Mouse (Mus musculus) retina, postnatal 1 day (tissue): Measurements from ENCODE around the gene Tom1l1.
"Not testable (repeated sequence)": the region's sequence is repeated elsewhere in the genome, so short reads cannot be mapped to it uniquely, and the experiment has no call there.

ENCODE experiments used
- DNase-seq: peaks from one replicate; pipeline ENCODE4 v3.0.0-alpha.2; 2012

The Tom1l1 gene

GRCm38 (mm10) chr11:90687460-90688416 lies at the start of gene Tom1l1:
TSS of gene Tom1l1 (minus strand) at chr11:90688366.
- peak; percentile 85 for DNase-seq

- DNase-seq = no peak
Measured at GRCm38 (mm10) chr11:90733575-90733974, 45.4 kb upstream of the Tom1l1 start.

DNA sequence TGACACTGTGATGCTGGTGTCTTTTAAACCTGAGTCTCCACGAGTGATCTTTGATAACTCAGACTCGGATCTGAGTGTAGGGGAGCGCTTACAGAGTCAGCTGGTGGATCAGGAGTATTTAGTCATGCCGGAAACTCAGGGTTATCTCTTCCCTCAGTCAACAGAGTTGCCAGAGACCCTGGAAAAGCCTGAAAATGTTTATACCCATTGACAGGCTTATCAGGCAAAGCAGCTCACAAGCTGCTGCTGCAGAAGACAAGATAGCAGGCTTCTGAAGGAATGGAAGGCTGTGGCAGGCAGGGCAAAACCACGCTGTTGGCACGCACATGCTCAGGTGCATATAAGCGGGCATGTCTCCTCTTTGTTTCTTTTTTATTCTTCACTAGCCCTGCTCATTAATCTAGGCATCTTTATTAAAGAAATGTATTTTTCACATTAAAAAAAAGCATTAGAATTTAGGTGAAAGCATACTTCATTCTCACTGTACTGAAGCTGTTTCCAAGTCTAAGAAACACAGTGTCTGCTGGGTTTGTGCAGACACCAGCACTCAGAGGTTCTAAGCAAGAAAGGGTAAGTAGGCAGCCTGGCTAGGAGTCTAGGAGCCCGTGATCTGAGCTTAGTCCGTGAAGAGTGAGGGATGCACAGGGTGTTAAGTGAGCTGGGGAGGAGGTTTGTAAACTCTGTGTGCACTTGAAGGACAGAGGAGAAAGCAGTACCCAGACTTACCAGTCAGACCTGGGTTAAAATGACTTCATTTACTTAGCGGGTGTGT lies 39.4 kb upstream of the Tom1l1 start:
- DNase-seq = no peak

- no peak for DNase-seq
Measured at GRCm38 (mm10) chr11:90726730-90727129, 38.6 kb upstream of the Tom1l1 start.

DNA sequence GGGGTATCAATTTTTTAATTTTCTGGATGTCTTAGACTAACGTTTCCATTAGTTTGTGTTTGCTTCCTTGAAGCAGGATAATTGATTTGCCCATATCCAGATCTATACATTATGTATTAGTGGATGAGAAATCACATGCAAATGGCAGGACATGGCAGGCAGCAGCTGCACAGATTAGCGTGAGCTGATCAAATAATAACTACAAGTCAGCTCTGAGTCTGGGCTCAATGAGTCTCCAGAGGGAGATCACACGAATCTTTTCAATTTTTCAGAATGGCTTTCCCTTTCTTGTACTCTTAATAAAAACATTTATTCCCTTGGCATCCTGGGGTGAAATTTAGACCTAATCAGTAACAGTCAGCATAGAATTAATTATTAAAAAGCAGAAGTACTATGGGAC lies 34.1 kb upstream of the Tom1l1 start:
- no peak for DNase-seq

DNA sequence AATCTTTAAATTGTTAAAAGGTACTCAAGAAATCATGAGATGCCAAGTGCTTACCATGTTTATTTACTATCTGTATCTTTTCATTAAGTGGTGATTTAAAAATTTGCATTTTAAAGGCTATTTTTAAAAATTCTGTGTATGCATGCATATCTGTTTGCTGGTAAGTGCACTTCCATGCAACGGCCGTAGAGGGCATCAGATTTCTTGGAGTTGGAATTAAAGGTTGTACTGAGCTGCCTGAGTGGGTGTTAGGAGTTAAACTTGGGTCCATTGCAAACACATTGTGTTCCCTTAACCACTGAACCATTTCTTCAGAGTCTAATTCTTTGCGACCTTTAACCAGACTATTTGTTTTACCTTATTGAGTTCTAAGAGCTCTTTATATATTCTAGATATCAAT lies 29.6 kb upstream of the Tom1l1 start:
- DNase-seq = no peak

DNA sequence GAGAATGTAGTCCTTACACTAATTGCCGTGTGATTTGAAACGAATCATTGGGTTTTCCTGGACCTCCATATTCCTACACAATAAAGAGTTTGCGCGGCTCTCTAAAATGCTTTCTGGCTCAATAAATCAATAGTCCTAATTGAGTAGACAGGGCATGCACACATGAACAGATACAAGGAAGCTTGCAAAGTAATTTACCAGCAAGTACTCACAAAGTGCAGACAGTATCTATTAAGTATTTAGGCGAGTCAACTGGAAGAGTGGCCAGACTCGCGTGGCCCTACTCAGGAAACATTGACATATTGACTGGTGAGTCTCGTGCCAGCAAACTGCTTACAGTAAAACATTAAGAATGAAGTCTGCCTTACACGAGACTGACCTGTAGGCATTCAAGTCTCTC lies 23.4 kb upstream of the Tom1l1 start:
- peak; percentile 55 for DNase-seq

DNA sequence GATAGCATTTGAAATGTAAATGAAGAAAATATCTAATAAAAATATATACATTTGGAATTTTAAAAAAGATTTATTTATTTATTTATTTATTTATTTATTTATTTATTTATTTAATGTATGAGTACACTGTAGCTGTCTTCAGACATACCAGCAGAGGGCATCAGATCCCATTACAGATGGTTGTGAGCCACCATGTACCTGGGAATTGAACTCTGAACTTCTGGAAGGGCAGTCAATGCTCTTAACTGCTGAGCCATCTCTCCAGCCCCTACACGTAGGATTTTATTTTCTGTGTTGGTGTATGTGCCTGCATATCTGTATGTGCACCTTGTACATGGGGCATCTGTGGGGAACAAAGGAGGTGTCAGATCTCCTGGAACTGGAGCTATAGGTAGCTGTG lies 19.0 kb upstream of the Tom1l1 start:
- DNase-seq = not testable (repeated sequence)

DNA sequence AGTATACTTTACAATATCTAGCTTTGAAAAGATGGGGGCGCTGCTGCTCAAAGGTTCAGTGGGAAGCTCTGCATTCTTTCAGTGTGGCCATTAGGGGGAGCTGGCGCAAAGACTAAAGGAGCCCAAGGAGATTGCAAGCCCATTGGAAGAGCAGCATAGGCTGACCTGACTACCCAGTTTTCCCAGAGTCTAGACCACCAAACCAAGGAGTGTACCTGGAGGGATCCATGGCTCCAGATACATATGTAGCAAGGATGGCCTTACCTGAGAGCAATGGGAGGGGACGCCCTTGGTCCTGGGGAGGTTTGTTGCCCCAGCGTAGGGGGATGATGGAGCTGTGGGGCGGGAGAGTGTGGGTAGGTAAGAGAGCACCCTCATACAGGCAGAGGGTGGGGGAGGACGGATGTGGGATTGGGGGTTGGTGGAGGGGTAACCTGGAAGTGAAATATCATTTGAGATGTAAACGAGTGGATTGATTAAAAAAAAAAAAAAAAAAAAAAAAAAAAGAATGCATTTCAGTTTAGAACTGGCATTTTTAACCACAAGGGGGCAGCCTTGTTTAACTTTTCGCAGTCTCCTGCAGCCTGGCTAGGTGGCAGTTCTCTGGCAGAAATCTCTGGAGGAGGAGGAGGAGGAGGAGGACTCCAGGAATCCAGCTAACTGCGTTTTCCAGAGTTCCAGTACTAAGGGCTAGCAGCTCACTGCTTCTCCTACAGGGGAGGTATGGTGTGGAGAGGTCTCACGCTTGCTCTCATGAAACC lies 9.5 kb upstream of the Tom1l1 start:
- peak; percentile 91 for DNase-seq

- no peak for DNase-seq
Measured at GRCm38 (mm10) chr11:90695811-90696210, 7.6 kb upstream of the Tom1l1 start.

DNA sequence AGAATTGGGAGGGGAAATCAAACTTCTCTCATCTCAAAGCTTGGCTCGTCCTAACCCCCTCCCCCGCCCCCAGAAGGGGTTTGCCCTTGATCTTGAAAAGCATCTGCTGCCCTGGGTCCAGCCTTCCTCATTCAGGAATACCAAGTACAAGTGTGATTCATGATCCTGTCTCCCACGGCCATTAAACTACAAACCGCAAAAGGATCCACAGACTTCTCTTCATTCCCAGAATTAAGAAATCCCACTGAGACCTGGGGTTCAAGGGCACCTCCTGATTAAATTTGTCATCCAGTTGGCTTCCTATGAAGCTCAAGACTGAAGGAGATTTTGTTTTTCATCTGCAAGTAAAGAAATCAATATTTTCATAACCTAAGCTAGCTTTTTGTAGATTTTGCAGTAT lies 6.0 kb upstream of the Tom1l1 start:
- DNase-seq = no peak

GRCm38 (mm10) chr11:90690361-90690760 lies 2.2 kb upstream of the Tom1l1 start:
- no peak for DNase-seq

GRCm38 (mm10) chr11:90687040-90687439 lies 1.1 kb downstream of the Tom1l1 start:
- DNase-seq = no peak

GRCm38 (mm10) chr11:90686287-90687025 lies 1.7 kb downstream of the Tom1l1 start:
- no peak for DNase-seq

- DNase-seq = no peak
Measured at GRCm38 (mm10) chr11:90685196-90685595, 3.0 kb downstream of the Tom1l1 start.

DNA sequence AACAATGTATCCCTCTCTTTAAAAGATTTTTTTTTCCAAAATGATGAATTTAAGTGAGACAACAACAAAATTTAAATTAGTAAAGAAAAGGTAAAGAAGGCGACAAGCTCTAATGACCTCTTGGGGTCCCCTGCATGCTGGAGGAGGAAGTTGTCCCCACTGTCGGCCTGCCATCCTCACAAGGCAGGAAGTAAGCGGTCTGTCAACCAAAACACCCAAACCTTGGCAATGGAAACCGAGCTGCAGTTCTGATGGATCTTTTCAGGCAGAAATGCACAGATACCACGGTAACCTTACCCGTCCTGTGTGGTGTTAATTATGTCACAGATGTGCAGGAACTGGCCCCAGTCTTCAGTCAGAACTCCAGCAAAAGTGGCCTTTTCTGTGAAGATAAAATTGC lies 3.4 kb downstream of the Tom1l1 start:
- no peak for DNase-seq

- DNase-seq = no peak
Measured at GRCm38 (mm10) chr11:90681171-90681570, 7.0 kb downstream of the Tom1l1 start.

DNA sequence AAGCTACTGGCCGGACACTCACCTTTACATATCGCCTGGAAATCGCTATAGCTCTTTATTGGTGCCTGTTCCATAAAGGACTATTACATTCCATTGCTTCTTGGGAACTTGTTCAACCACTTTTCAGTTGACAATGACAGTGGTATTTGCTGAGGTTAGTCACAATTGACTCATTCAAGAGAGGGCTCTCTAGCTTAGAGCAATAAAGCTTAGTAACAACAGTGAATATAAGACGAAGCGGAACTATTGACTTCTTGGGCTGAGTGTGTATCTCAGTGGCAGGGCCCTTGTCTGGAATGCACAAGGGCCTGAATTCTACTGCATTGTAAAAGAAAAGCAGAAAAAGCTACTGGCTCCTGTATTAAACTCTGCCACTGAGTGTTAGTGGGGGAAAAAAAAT lies 9.6 kb downstream of the Tom1l1 start:
- no peak for DNase-seq

- peak; percentile 88 for DNase-seq
Measured at GRCm38 (mm10) chr11:90677771-90678288, 10.3 kb downstream of the Tom1l1 start.

DNA sequence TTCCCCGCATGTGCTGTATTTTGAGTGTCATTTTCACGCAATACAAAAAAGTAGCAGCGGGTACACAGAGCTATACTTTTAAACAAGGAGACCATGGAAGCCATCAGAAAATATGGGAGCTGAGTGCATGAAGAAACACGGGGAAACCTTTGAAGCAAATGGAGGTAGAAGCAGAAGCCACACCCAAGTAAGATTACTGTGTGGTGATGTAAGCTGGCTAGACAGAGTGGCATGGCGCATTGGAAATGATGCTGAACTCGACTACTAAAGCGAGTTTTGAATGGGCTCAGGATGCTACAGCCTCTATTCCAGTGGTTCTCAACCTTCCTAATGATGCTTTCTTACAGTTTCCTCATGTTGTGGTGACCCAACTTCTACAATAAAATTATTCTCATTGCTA lies 11.1 kb downstream of the Tom1l1 start:
- no peak for DNase-seq

DNA sequence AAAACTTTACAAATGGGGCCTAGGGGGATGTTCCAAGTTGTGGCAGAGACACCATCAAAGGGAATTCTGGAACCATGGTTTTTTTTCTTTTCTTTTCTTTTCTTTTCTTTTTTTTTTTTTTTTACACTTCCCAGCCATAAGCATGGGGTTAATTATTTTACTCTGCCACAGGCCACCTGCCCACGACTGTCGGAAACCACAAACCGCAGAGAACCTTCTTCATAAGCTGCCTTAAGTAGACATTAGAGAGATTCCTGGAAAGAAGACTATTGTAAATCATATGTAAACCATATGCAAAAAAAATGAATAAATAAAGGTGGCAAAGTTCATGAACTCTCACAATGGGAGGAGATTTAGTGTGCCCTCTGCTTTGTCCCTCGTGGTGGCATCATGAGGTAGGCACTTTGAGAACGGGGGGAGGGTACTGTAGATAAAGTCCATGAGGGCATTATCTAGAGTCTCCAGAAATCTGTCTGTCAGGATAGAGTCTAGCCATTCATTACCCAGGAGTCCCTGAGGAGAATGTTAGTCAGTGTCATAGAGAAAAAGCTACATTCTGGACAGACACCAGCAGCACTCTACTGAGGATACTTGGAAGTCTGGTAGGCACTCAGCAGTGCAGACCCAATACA lies 12.6 kb downstream of the Tom1l1 start:
- no peak for DNase-seq

GRCm38 (mm10) chr11:90667325-90667724 lies 20.8 kb downstream of the Tom1l1 start:
- DNase-seq = no peak
